Mouse (Mus musculus) left cerebral cortex, postnatal 4 days (tissue): ENCODE data around the gene Mrps6. TPM values are rescaled to one million over a fixed set of nuclear protein-coding genes. Genes with fewer than 3 reads are reported as not detected.

Experiments used
- DNase-seq: peaks from one replicate; pipeline ENCODE4 v3.0.0-alpha.2; 2022
- intact Hi-C: fragments of 180-260 bp; cut with DNase I; formaldehyde crosslinking; loops from one replicate; pipeline ENCODE4 v1.15.1; 2025
- total RNA-seq, 2 experiments: library from RNA; stranded (reverse); gene quantifications; 2 replicates each; pipeline ENCODE4 v1.2.3; 2021

Mrps6 gene
- 10 to 100 TPM; 62.1 to 68.9 TPM for total RNA-seq

DNA sequence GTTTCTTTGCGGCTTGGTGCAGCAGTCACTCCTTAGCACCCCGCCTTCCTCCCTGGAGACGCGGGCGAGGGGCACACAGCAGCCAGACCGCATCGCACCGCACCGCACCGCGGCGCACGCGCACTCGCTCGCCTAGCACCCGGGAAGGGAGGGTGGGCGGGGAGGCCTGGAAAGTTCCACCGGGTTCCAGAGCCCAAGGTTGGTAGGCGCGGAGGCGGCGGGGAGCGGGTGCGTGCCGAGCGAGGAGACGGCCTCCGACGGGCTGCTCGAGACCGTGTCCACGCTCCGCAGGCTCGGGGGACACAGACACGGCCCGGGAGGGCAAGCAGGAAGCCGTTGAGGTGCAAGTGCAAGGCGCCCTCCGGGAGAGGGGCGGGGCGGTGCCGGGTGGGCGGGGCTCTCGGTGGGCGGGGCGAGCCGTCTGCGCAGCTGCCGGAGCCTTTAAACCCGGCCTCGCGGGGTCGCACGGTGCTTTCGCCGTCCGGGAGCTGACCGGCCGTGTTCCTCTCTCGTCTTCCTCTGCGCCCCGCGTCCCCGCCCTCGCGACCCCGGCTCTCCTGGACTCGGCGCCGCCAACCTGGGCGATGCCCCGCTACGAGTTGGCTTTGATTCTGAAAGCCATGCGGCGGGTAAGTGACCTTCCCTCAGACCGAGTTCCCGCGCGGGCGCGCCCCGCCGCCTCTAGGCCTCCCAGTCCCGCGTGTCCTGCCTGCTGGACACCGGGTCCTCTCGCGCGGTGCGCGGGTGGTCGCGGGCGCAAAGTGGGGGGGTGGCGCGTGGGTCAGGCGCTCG is at the start of gene Mrps6, which contains the start of the genes Gm49711 and Slc5a3:
TSS of gene Mrps6 (plus strand) at position 419 of the 792 bp plus-strand sequence.
TSS of gene Gm49711 (plus strand) at position 465 of the 792 bp plus-strand sequence.
TSS of gene Slc5a3 (plus strand) at position 471 of the 792 bp plus-strand sequence.
- DNase-seq, result peak; percentile 93

DNA sequence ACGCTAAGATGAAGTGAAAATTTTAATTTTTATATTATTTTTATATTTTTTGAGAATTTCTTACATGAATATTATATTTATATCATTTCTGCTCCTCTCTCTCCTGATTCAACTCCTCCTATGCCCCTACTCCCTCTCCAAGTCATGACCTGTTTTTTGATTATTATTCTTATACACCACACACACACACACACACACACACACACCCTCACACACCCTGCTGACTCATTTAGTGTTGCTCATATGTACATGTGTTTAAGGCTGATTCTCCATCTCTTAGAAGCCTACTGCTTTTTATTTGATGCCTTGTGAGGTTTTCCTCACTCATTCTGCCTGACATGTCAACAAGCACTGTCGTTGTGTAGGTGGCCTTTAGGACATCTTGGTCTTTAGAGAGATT is 48.5 kb upstream of the Mrps6 start:
- DNase-seq, result no peak
- intact Hi-C loops, result no loop called here

More for the DNA sequence above, at the start of gene Mrps6, which contains the start of the genes Gm49711 and Slc5a3:
- intact Hi-C loops, result loop anchor here (5.0 kb wide), 1 partner anchor 121 kb away; no protein-coding TSS in a partner anchor

DNA sequence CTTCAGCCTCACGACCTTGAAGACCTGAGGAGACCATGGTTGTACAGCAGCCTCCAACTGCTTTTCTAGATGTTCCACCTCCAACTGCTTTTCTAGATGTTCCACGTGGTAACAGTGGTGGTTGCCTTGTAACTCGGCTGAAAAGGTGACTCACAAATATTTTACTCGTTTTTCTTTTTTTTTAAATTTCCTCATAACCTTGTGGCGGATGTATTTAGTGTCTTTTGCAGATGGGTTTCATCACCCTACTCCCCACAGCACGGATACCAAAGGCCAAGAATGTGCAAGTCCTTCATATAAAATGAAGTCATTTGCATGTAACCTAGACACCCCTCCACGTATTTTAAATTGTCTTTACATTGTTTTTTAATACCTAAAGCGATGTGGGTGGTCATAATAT is 41.3 kb upstream of the Mrps6 start:
- intact Hi-C loops, result no loop called here

DNA sequence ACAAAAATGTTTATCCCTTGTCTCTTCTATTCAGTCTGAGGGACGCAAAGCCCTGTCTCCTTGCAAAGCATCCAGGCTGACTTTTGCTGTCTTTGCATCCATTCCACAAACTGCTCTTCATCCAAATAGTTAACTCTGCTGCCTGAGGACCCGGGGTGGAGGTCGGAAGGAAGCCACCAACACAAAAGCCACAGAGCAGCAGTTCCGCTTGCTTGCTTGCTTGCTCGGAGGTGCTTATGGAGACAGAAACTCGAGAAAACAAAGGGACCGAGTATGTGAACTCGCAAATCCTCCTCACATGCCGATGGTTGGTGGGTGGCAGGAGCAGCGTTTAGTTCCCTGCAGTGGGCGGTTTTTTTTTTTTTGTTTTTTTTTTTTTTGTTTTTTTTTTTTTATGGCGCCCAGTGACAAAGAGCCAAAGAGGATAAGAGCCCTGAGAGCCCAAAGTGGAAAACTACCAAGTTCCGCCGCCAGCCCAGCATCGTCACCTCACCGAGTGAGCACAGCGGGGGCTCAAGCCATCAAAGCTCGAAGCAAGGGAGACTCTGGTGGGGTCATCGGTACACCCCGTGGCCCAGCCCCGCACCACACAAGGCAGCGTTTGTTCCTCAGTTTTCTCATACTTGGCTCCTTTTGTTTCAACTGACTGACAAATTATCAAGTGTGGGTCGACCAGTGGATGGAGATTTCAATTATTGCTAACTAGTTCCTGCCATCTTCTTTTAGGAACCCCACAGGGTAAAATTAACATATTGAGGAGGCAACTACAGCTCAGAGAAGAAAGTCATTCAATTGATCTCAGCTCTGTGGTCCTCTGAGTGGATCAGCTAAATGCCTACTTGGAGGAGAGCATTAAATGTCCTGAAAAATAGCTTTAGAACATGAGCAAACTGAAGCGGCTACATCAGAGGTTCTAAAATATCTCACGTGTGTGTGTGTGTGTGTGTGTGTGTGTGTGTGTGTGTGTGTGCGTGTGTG is 38.6 kb upstream of the Mrps6 start:
- peak; percentile 43 for DNase-seq
- intact Hi-C loops, result no loop called here

More for the DNA sequence above, 41.3 kb upstream of the Mrps6 start:
- no peak for DNase-seq

DNA sequence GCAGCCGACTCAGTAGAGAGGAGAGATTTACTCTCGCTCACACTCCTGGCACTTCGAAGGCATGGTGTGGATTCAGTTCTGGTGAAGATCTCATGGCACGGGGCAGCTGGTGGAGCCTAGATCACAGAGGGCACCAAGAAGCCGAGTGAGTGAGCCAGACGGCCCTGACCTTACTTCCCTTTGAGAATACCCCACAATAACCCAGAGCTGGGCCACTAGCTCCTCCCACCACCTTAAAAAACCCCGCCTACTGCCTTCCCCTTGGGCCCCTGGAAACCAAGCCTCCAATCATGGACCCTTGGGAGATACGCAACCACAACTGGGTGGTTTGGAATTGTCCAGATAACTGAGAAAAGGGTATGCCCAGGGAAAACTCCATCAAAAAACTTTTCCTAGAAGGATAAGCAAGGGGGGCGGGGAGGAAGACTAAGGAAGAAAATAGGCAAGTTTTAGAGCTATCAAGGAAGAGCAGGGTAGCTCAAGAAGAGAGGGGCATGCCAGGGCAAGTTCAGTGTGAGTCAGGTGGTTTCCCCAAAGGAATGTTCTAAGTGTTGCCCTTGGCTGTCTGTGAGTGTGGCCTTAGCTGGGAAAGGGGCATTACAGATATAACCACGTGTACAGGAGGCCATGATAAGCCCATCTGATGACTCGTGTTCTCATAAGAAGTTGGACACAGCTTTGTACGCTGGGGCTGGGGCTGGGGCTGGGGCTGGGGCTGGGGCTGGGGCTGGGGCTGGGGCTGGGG is 36.2 kb upstream of the Mrps6 start:
- DNase-seq, result no peak
- intact Hi-C loops, result no loop called here

DNA sequence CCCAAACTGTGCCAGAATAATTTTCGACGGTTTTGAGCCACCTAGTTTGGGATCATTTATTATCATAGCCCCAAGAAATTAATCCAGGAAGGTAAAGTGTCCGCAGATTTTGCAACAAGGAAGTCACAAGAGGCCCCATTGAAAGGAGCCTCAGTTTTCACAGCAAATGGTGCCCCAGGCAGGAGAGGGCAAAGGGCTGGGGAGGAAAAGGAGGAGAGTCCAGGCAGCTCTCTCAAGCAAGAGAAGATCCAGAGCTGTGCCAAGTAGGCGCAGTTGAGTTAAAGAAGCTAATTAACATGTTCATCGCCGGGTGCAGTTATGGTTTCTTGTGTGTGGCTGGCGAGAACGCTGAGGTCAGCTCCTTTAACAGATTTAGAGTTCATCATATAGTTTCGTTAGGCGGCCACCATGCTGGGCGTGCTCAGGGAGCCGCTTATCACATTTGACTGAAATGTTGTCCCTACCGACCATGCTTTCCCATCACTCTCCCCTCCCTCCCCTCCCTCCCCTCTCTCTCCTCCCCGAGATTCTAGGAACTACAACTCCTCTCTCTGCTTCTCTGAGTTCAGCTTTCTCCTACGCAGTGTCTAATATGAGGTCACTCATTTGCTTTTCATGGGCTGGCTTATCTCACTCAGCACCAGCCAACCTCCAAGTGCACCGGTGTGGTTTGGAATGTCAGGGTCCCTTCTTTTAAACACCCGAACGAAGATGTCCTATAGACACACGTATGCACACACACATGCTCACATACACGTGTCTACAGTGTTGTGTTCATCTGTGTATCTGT is 35.4 kb upstream of the Mrps6 start:
- intact Hi-C loops, result no loop called here
- DNase-seq, result no peak

DNA sequence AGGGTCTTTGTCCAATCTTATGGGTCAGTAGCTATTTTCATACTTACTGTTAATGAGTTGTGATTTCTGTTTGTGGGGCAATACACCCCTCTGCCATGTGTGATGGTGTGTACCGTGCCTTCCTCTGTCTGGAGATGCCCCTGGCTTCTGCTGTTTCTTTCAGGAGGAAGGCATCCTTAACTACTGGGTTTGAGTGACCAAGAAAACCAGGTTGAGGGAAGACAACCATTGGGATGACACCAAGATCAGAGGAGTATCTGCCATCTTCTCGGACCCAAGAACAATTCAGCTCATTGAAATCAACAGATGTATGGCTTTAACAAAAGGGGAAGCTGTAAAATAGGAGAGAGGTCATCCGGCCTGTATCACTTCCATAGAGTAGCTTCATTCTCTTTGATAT is 24.8 kb upstream of the Mrps6 start:
- intact Hi-C loops, result no loop called here
- no peak for DNase-seq

DNA sequence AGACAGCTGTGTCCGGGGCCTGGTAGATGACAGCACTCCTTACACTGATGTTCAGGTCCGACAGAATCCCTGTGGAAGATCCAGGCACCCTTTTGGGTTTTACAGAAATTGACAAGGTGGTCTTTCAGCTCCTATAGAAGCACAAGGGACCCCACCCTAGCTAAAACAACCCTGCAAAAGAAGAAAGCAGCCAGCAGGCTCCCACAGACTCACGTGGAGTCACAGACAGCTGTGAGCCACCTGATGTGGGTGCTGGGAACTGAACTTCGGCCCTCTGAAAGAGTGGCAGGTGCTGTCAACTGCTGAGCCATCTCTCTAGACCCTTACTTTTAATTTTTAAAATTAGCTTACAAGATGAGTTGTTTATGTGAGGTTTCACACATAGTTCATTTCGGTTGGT is 23.4 kb upstream of the Mrps6 start:
- intact Hi-C loops, result no loop called here
- DNase-seq, result no peak

DNA sequence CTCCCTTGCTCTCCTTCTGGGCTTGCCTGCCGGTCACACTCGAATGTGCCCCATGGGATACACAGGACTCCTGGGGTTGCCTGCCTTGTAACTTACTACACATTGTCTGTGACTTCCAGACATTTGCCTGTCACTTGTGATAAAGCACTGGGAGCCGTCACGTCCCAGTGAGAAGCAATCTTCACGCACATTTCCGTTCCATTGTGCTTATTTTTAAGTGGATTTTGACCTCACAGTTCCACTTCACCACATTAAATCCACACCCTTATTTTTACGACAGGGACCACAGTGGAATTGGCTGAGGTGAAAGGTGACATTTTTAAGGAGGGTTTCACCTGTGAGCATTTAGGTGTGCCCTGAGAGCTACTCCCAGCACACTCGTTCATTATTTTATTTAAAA is 21.4 kb upstream of the Mrps6 start:
- intact Hi-C loops, result no loop called here

DNA sequence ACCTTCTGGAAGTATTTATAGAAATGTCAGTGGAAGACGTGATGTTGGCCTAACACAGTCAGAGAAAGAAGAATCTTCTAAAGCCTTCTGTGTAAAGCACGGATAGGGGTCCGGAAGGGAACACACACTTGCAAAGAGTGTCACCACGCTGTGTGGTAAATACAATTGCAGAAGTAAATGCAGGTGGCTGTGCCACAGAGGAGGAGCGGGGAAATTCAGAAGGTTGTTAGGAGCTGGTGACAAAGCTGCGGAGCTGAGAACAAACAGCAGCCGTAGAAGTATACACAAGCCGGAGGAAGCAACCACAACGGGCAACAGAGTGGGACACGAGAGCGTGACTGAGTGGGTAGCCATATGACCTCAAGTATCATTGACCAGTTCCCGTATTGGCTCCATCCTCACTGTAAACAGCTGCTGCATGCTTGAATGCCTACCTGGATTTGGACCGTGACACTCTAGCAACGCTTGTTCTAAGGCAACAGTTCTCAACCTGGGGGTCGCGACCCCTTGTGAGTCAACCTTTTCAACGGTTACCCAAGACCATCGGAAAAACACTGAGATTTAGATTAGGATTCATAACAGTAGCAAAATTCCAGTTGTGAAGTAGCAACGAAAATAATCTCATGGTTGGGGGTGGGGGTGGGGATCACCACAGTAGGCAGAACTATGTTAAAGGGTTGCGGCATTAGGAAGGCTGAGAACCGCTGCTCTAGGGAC is 20.0 kb upstream of the Mrps6 start:
- DNase-seq, result no peak
- intact Hi-C loops, result no loop called here

More for the DNA sequence above, 21.4 kb upstream of the Mrps6 start:
- DNase-seq, result no peak

DNA sequence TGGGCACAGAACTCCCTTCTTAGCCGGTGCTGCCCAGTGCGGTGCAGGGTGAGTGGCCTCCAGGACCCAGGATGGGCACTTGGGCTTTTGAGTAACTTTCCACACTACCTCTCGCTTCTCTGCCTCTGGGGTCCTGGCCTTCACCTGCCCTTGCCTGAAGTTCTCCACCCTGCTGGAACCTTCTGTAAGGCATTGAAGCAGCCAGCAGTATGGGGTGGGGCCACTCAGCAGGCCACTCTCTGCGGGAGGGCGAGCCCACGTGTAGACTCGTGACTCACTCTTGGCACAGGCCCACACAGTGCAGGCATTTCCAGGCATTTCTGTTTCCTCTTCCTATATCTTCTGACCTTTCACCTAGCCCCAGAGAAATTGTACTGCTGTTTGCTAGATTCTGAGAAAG is 18.6 kb upstream of the Mrps6 start:
- DNase-seq, result no peak
- intact Hi-C loops, result no loop called here

DNA sequence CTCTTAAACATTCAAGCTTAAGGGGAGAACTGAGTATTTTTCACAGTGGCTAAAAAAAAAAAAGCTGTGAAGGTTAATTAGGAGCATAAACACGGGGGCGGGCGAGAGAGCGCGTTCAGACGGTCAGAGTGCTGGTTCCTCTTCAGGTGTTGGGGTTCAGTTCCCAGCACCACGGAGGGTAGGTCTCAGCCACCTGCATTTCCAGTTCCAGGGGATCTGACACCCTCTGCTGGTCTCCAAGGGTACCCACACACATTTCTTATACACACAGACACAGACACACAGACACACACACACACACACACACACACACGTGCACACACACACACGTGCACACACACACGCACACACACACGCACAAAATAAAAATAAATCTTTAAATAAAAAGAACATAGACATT is 18.1 kb upstream of the Mrps6 start:
- intact Hi-C loops, result no loop called here
- DNase-seq, result no peak

DNA sequence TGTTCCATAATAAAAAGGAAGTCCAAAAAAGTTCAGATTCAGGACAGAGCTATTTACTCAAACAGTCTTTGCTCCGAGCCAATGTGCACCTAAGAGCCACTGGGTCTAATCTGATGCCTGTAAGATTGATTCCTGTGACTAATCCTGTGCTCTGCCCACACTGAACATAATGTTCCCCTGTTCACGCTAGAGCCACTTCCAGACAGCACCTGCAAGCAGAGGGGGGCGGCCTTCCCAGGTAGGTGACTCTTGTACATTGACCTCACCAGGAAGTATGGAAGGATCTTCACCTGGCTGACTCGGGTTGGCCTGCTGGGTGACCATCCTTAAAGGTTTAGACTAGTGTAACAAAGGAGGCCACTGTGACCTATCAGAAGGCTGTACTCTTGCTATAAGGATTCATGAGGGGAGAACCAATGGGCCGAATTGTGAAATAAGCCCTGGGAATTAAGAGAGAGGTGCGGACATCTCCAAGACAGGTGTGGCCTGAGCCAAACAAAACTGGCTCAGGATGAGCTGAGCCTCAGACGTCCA is 6.2 kb upstream of the Mrps6 start:
- DNase-seq, result no peak
- intact Hi-C loops, result no loop called here

DNA sequence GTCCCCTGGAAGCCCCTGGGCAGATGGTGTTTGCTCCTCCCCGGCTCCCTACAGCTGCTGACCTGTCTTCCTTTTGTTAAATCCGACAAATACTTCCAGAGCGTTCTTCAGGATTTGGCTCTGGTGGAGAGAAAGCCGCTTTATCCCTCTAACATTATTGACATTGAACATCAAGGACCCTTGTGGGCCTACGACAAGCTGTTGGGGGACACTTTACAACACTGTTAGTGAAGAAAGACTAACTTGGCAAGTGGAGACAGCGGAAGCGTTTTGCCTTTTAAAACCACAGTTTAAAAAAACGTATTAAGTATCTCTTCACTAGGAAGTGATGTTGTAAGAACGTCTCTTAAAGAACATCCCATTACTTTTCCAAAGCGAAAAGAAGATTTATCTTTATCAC is 5.5 kb upstream of the Mrps6 start:
- no peak for DNase-seq
- intact Hi-C loops, result no loop called here

DNA sequence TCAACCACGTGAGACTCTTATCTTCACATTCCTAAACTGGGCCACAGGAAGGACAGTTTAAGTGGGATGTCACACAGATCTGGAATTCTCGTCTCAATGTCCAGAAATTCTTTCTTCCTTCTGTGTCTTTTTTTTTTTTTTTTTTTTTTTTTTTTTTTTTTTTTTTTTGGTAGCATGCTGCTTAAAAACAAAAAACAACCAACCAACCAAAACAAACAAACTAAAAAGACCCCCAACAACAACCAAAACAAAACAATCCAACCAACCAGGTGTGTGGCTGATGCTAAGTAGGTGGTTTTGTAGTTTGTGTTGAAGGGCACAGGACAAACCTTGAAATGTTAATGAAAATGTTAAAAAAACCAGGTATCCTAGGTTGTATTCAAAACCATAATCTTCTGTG is 1.4 kb upstream of the Mrps6 start:
- intact Hi-C loops, result loop anchor here (5.0 kb wide), 1 partner anchor 119 kb away; no protein-coding TSS in a partner anchor
- no peak for DNase-seq

DNA sequence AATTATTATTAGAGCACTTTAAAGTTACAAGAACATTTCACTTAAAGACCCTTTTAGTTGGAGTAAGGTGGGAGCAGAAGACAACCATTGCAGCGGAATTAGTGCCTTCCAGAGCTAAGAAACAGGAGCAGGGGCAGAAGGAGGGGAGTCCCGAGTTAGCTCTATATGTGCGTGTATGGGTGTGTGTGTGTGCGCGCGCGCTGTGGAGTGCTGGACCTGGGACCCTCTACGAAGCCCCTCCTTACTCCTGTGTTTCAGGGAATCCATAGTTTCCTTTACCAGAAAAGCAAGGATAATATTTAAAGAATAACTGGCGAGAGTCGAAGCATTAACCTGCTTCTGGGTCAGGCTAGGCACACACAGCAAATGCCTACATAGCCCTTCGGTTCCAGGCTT is 616 bp upstream of the Mrps6 start:
- intact Hi-C loops, result loop anchor here (5.0 kb wide), 1 partner anchor 120 kb away; no protein-coding TSS in a partner anchor
- peak; percentile 15 for DNase-seq

DNA sequence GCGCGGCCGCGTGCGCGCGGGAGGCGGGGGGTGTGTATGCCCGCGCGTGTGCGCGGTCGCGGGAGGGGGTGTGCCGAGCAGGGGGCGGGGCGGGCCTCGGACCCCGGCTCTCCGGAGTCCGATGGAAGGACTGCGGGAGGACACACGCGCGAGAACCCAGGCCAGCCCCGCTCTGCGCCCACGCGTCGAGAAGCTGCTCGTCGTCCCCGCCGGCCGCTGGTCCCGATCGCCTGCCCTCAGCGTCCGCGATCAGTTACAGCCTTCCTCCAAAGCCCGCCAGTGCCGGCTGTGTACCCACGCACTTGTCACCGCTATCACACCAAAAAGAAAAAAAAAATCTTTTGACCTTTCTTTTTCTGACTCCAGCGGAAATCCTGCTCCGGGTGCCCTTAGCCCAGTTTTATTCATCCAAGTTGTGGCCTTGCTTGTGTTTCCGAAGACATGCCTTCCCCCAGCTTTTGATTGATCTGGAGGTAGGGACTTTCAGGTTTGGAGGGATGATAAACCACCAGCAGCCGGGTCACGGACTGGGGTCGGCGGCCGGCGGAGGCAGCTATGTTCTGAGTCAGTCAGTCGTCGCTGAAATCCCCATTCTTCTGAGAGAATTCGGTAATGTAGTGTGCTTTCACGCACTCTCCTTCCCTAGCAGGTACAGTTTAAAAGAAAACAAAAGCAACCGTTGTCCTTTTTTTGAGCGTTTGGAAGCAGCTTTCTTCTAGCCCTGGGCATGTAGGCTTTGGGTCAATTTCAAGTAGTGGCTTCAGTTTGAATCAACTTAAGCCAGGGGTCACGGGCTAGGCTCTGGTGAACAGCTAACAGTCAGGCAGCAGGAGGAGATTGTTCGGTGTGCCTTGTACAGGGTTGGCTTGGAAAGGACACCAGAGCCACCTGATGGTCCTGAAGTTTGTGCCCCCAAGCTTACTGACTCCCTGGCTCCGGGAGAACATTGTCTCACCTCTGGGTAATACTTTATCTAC is 862 bp downstream of the Mrps6 start:
- intact Hi-C loops, result loop anchor here (5.0 kb wide), 1 partner anchor 122 kb away; no protein-coding TSS in a partner anchor
- no peak for DNase-seq

DNA sequence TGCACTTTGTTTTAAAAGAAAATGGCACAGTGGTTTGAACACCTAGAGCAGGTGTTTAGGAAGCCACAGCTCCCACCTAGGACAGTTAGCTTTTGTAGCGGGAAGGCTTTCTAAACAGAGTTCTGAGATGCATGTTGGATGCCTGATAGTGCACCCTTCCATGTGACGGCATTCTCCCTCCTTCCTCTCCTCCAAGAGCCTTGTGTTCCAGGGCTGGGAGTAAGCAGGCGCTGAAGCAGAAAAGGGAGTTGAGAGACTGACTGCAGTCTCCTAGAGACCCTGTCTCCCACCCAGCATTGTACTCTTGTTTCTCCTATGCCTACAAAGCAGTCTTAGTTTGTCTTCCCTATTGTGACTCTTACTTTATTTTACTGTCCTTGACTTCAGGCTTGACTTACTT is 2.1 kb downstream of the Mrps6 start:
- intact Hi-C loops, result no loop called here
- DNase-seq, result no peak
